Mouse (Mus musculus): ENCODE data around the gene Kcnt2.

- TF ChIP-seq CTCF (conservative IDR thresholded peaks at IDR 0.05; ENCODE audit: insufficient read depth, insufficient read length, low read depth, low read length) (no peak), POLR2A (IDR thresholded peaks at IDR 0.05; ENCODE audit: low read depth, low read length) (no peak)
These were observed 192.2 kb downstream of the Kcnt2 start for GRCm38 (mm10) chr1:140438176-140438575.

Data from kidney, adult 2 months (tissue).